Mouse (Mus musculus) neutrophil, adult 65 days (primary cell): ENCODE data around the gene Tas2r136. TPM values are rescaled to one million over a fixed set of nuclear protein-coding genes. Genes with fewer than 3 reads are reported as not detected.

ENCODE experiments used
- total RNA-seq: library from RNA; stranded (reverse); gene quantifications from 2 replicates; pipeline ENCODE4 v1.2.4, GENCODE M21; 2023

The Tas2r136 gene
- not detected in 2 replicates for total RNA-seq

DNA sequence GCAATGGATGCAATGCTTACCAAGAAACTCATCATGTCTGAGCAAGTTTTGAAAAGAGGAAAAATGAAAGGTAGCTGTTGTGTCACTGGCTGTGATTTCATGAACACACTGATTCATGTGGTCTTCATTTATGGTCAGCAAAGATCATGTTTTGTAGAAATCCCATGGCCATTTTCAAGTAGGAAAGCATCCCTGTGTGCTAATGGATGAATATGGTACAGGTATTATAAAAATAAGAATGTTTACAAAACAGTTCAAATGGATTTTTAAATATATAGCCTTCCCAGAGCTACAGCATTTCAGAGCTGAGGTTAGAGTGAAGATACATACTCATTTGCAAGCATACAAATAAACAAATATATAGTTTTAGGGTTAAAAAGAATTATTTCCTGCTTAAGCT, at the start of gene Tas2r136:
TSS of gene Tas2r136 (minus strand) at position 101 of the 400 bp plus-strand sequence.

GRCm38 (mm10) chr6:132802518-132802917, 24.6 kb upstream of the Tas2r136 start, which contains the start of gene Tas2r117:
Gene Tas2r117, plus strand, starts transcription at chr6:132802818.

GRCm38 (mm10) chr6:132761831-132762230, 16.1 kb downstream of the Tas2r136 start, which contains the start of gene Tas2r102:
Gene Tas2r102, plus strand, starts transcription at chr6:132762131.

DNA sequence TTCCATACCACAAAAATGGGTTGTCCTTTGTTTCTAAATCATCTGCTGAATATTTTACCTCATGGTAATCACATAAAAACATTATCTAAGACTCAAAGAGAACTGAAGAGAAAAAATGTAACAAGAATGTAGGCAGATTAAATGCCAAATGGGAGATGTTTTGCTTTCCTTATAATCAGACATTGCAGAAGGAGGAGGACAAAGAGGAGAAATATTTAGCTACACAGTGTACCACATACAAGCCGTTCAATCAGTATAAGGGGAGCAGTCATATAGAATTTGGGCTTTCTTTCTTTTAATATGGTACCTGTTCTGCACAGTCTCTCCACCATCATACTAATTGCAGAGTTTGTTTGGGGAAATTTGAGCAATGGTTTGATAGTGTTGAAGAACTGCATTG, 23.5 kb downstream of the Tas2r136 start, which contains the start of gene Tas2r124:
TSS of gene Tas2r124 (plus strand) at position 301 of the 400 bp plus-strand sequence.

GRCm38 (mm10) chr6:132737935-132738334, 40.0 kb downstream of the Tas2r136 start, which contains the start of gene Tas2r115:
Gene Tas2r115, minus strand, starts transcription at chr6:132738035.

Other genes with a start within 250 kb of the Tas2r136 start
- gene Prh1, start 208.4 kb downstream of the Tas2r136 start, total RNA-seq: not detected in 2 replicates
- gene Prp2, start 182.2 kb downstream of the Tas2r136 start, total RNA-seq: not detected in 2 replicates
- not detected in 2 replicates for gene A630073D07Rik, start 126.6 kb downstream of the Tas2r136 start, total RNA-seq
- not detected in 2 replicates for gene Tas2r120, start 121.2 kb downstream of the Tas2r136 start, total RNA-seq
- not detected in 2 replicates for gene Tas2r121, start 77.2 kb downstream of the Tas2r136 start, total RNA-seq
- not detected in 2 replicates for gene Tas2r122, start 66.2 kb downstream of the Tas2r136 start, total RNA-seq
- gene Tas2r115, start 40.1 kb downstream of the Tas2r136 start, total RNA-seq: not detected in 2 replicates
- not detected in 2 replicates for gene Tas2r124, start 23.4 kb downstream of the Tas2r136 start, total RNA-seq
- gene Tas2r102, start 16.0 kb downstream of the Tas2r136 start, total RNA-seq: not detected in 2 replicates
- gene Tas2r117, start 24.7 kb upstream of the Tas2r136 start, total RNA-seq: not detected in 2 replicates
- gene Tas2r123, start 69.0 kb upstream of the Tas2r136 start, total RNA-seq: not detected in 2 replicates
- gene Tas2r116, start 77.3 kb upstream of the Tas2r136 start, total RNA-seq: not detected in 2 replicates
- not detected in 2 replicates for gene Tas2r110, start 89.8 kb upstream of the Tas2r136 start, total RNA-seq
- gene Tas2r113, start 114.8 kb upstream of the Tas2r136 start, total RNA-seq: not detected in 2 replicates
- gene Tas2r125, start 131.5 kb upstream of the Tas2r136 start, total RNA-seq: not detected in 2 replicates
- not detected in 2 replicates for gene Tas2r129, start 172.9 kb upstream of the Tas2r136 start, total RNA-seq
- not detected in 2 replicates for gene Tas2r131, start 179.8 kb upstream of the Tas2r136 start, total RNA-seq
- gene Tas2r109, start 202.8 kb upstream of the Tas2r136 start, total RNA-seq: not detected in 2 replicates